Mouse (Mus musculus): ENCODE results near the gene Cep95. TPM values are rescaled to one million over a fixed set of nuclear protein-coding genes. Genes with fewer than 3 reads are reported as not detected.

The Cep95 gene
- total and polyA plus RNA-seq, 3 experiments: 3.1 to 39.8 (median 23.8) TPM

GRCm38 (mm10) chr11:106851438-106851837, 62.4 kb downstream of the Cep95 start:
- TF ChIP-seq TAL1 (conservative IDR thresholded peaks at IDR 0.05; ENCODE audit: low read depth, low read length) (no peak), CTCF (IDR thresholded peaks at IDR 0.05; ENCODE audit: low read depth, low read length) (no peak), GATA2 (IDR thresholded peaks at IDR 0.05; ENCODE audit: borderline replicate concordance, low read depth, low read length) (no peak), POLR2AphosphoS5 (IDR thresholded peaks at IDR 0.05; ENCODE audit: insufficient replicate concordance, low read depth, low read length) (no peak), GATA1 (IDR thresholded peaks at IDR 0.05; ENCODE audit: borderline replicate concordance, low read length) (no peak)

More at GRCm38 (mm10) chr11:106851438-106851837, 62.4 kb downstream of the Cep95 start:
- no peak for ATAC-seq (ENCODE audit: extremely low read depth, insufficient number of reproducible peaks, low FRiP score, poor library complexity, severe bottlenecking)
- Histone ChIP-seq H3K27me3 (ENCODE audit: insufficient read depth, low read length) (no peaks in the 10 kb centered on the region), H3K4me1 (ENCODE audit: insufficient read depth, low read depth, low read length) (no peaks in the 10 kb centered on the region), H3K4me3 (ENCODE audit: low read depth, low read length) (no peak overlapping the region), H3K36me3 (replicated peaks) (peaks cover 57% of the 10 kb centered on the region), H3K9me3 (replicated peaks) (no peaks in the 10 kb centered on the region)
- DNase-seq (ENCODE audit: low spot score): no peak

Other genes starting within 250 kb of the Cep95 start
- 11.9 and 20.0 TPM in 2 replicates for gene Tex2, start 175.8 kb upstream of the Cep95 start, total RNA-seq (2014; fragmentation: Nextera tagmentation)
- 6.7 and 7.7 TPM in 2 replicates for gene Tex2, start 175.8 kb upstream of the Cep95 start, total RNA-seq (2017)
- gene Tex2, start 175.8 kb upstream of the Cep95 start, polyA plus RNA-seq (2012): 1.1 and 1.6 TPM in 2 replicates
- gene Pecam1, start 38.6 kb upstream of the Cep95 start, total RNA-seq (2014; fragmentation: Nextera tagmentation): 0.24 TPM in 1 of 2 replicates, not detected in the other
- gene Pecam1, start 38.6 kb upstream of the Cep95 start, total RNA-seq (2017): 0.70 and 0.93 TPM in 2 replicates
- gene Pecam1, start 38.6 kb upstream of the Cep95 start, polyA plus RNA-seq (2012): not detected in 2 replicates
- not detected in 2 replicates for gene Milr1, start 38.0 kb upstream of the Cep95 start, total RNA-seq (2014; fragmentation: Nextera tagmentation)
- gene Milr1, start 38.0 kb upstream of the Cep95 start, total RNA-seq (2017): 0.33 and 0.87 TPM in 2 replicates
- gene Milr1, start 38.0 kb upstream of the Cep95 start, polyA plus RNA-seq (2012): 0.05 TPM in 1 of 2 replicates, not detected in the other
- 9.6 and 10.3 TPM in 2 replicates for gene Polg2, start 9.7 kb upstream of the Cep95 start, total RNA-seq (2014; fragmentation: Nextera tagmentation)
- gene Polg2, start 9.7 kb upstream of the Cep95 start, total RNA-seq (2017): 6.9 and 8.5 TPM in 2 replicates
- gene Polg2, start 9.7 kb upstream of the Cep95 start, polyA plus RNA-seq (2012): 2.0 and 2.7 TPM in 2 replicates
- 765 and 864 TPM in 2 replicates for gene Ddx5, start 67 bp upstream of the Cep95 start, total RNA-seq (2014; fragmentation: Nextera tagmentation)
- 782 and 866 TPM in 2 replicates for gene Ddx5, start 67 bp upstream of the Cep95 start, total RNA-seq (2017)
- gene Ddx5, start 67 bp upstream of the Cep95 start, polyA plus RNA-seq (2012): 2,578 and 3,923 TPM in 2 replicates
- 27.9 and 28.1 TPM in 2 replicates for gene Smurf2, start 131.5 kb downstream of the Cep95 start, total RNA-seq (2014; fragmentation: Nextera tagmentation)
- 20.0 TPM in 2 replicates for gene Smurf2, start 131.5 kb downstream of the Cep95 start, total RNA-seq (2017)
- gene Smurf2, start 131.5 kb downstream of the Cep95 start, polyA plus RNA-seq (2012): 2.2 and 2.4 TPM in 2 replicates
- gene Kpna2, start 210.3 kb downstream of the Cep95 start, total RNA-seq (2014; fragmentation: Nextera tagmentation): 302 and 432 TPM in 2 replicates
- gene Kpna2, start 210.3 kb downstream of the Cep95 start, total RNA-seq (2017): 62.0 and 66.2 TPM in 2 replicates
- 13.7 and 16.5 TPM in 2 replicates for gene Kpna2, start 210.3 kb downstream of the Cep95 start, polyA plus RNA-seq (2012)
- gene 1810010H24Rik, start 236.4 kb downstream of the Cep95 start, total RNA-seq (2014; fragmentation: Nextera tagmentation): 2.6 and 5.5 TPM in 2 replicates
- 0.87 and 1.3 TPM in 2 replicates for gene 1810010H24Rik, start 236.4 kb downstream of the Cep95 start, total RNA-seq (2017)
- 0.62 and 0.63 TPM in 2 replicates for gene 1810010H24Rik, start 236.4 kb downstream of the Cep95 start, polyA plus RNA-seq (2012)

All from G1E (cell line).